Mouse (Mus musculus) MEL (cell line): ENCODE results near the gene Ptprn2. TPM values are rescaled to one million over a fixed set of nuclear protein-coding genes. Genes with fewer than 3 reads are reported as not detected.

ENCODE experiments used
- DNase-seq: peaks from one replicate; pipeline ENCODE4 v3.0.0; 2011; ENCODE audit warnings: low read depth, low spot score
- H3K27ac ChIP-seq: 2 replicates; pipeline ENCODE4 v1.5.1; 2012; ENCODE audit warnings: low read depth, mild to moderate bottlenecking, control low read depth, low read length, moderate library complexity; ENCODE audit not compliant: control insufficient read depth
- H3K27me3 ChIP-seq, 2 experiments: fragments of 150-350 bp in 1 of 2; sonication (generic) in 1 of 2; 2 replicates each; pipeline ENCODE4 v1.6.1; 2012; ENCODE audit warnings: low read length in 2 of 2, mild to moderate bottlenecking in 2 of 2, improper control_type of control experiment in 1 of 2, moderate library complexity in 1 of 2; ENCODE audit not compliant: insufficient read depth in 2 of 2, control insufficient read depth in 1 of 2
- H3K36me3 ChIP-seq, 2 experiments: 2 replicates each; pipeline ENCODE4 v1.6.1; 2012 to 2014; ENCODE audit warnings: low read length in 2 of 2, improper control_type of control experiment in 1 of 2, inconsistent platforms in 1 of 2, mild to moderate bottlenecking in 1 of 2; ENCODE audit not compliant: insufficient read depth in 2 of 2, control insufficient read depth in 1 of 2
- H3K4me1 ChIP-seq, 2 experiments: fragments of 150-350 bp in 1 of 2; sonication (generic) in 1 of 2; 2 replicates each; pipeline ENCODE4 v1.6.1; 2012; ENCODE audit warnings: low read length in 2 of 2, improper control_type of control experiment in 1 of 2, mild to moderate bottlenecking in 1 of 2; ENCODE audit not compliant: insufficient read depth in 2 of 2, control insufficient read depth in 1 of 2
- H3K4me3 ChIP-seq, 2 experiments: fragments of 150-350 bp in 1 of 2; sonication (generic) in 1 of 2; 2 replicates each; pipeline ENCODE4 v1.5.1; 2012; ENCODE audit warnings: low read depth in 2 of 2, low read length in 2 of 2, mild to moderate bottlenecking in 2 of 2, moderate library complexity in 2 of 2, control low read depth in 1 of 2, improper control_type of control experiment in 1 of 2; ENCODE audit not compliant: control insufficient read depth in 1 of 2, insufficient read depth in 1 of 2
- H3K79me2 ChIP-seq: 2 replicates; pipeline ENCODE4 v1.6.1; 2012; ENCODE audit warnings: mild to moderate bottlenecking, low read length, moderate library complexity; ENCODE audit not compliant: control insufficient read depth, poor library complexity, insufficient read depth
- H3K9ac ChIP-seq: 2 replicates; pipeline ENCODE4 v1.6.1; 2012; ENCODE audit warnings: low read depth, mild to moderate bottlenecking, control low read depth, low read length, moderate library complexity; ENCODE audit not compliant: control insufficient read depth, poor library complexity, severe bottlenecking
- H3K9me3 ChIP-seq: fragments of 150-350 bp; sonication (generic); replicated peaks from 2 replicates; pipeline ENCODE4 v1.6.1; 2012; ENCODE audit warnings: mild to moderate bottlenecking, low read length, improper control_type of control experiment, moderate library complexity; ENCODE audit not compliant: insufficient read depth
- CHD2 ChIP-seq: IDR thresholded peaks from 2 replicates; pipeline ENCODE4 v1.6.1; 2011; ENCODE audit warnings: low read length, improper control_type of control experiment
- E2F4 ChIP-seq: IDR thresholded peaks from 2 replicates; pipeline ENCODE4 v1.6.1; 2011; ENCODE audit warnings: low read depth, low read length, improper control_type of control experiment, borderline replicate concordance
- ETS1 ChIP-seq: IDR thresholded peaks from 2 replicates; pipeline ENCODE4 v1.6.1; 2012; ENCODE audit warnings: low read depth, mild to moderate bottlenecking, inconsistent platforms, low read length, improper control_type of control experiment, moderate library complexity
- GABPA ChIP-seq: IDR thresholded peaks from 2 replicates; pipeline ENCODE4 v1.6.1; 2012; ENCODE audit warnings: low read depth, mild to moderate bottlenecking, inconsistent platforms, low read length, improper control_type of control experiment, moderate library complexity
- MAFK ChIP-seq: IDR thresholded peaks from 2 replicates; pipeline ENCODE4 v1.6.1; 2011; ENCODE audit warnings: low read depth, mild to moderate bottlenecking, low read length, improper control_type of control experiment, borderline replicate concordance
- MAX ChIP-seq: IDR thresholded peaks from 2 replicates; pipeline ENCODE4 v1.6.1; 2011; ENCODE audit warnings: low read length, improper control_type of control experiment
- MAZ ChIP-seq: IDR thresholded peaks from 2 replicates; pipeline ENCODE4 v1.6.1; 2012; ENCODE audit warnings: low read depth, mild to moderate bottlenecking, inconsistent platforms, low read length, improper control_type of control experiment
- NELFE ChIP-seq: IDR thresholded peaks from 2 replicates; pipeline ENCODE4 v1.6.1; 2011; ENCODE audit warnings: low read depth, low read length, improper control_type of control experiment
- POLR2AphosphoS2 ChIP-seq: IDR thresholded peaks from 2 replicates; pipeline ENCODE4 v1.6.1; 2011; ENCODE audit warnings: low read length, improper control_type of control experiment
- RCOR1 ChIP-seq: IDR thresholded peaks from 2 replicates; pipeline ENCODE4 v1.6.1; 2012; ENCODE audit warnings: low read depth, mild to moderate bottlenecking, inconsistent platforms, low read length, improper control_type of control experiment
- TAL1 ChIP-seq: IDR thresholded peaks from 2 replicates; pipeline ENCODE4 v1.6.1; 2012; ENCODE audit warnings: mild to moderate bottlenecking, inconsistent platforms, low read length, moderate library complexity, mixed read lengths
- TCF12 ChIP-seq: IDR thresholded peaks from 2 replicates; pipeline ENCODE4 v1.6.1; 2014; ENCODE audit warnings: low read depth, mild to moderate bottlenecking, inconsistent platforms, low read length, improper control_type of control experiment, moderate library complexity
- UBTF ChIP-seq: IDR thresholded peaks from 2 replicates; pipeline ENCODE4 v1.6.1; 2012; ENCODE audit warnings: low read depth, mild to moderate bottlenecking, inconsistent platforms, low read length, improper control_type of control experiment, moderate library complexity, borderline replicate concordance; ENCODE audit not compliant: insufficient read depth
- USF1 ChIP-seq: IDR thresholded peaks from 2 replicates; pipeline ENCODE4 v1.6.1; 2014; ENCODE audit warnings: low read depth, mild to moderate bottlenecking, inconsistent platforms, low read length, improper control_type of control experiment, moderate library complexity
- ZKSCAN1 ChIP-seq: IDR thresholded peaks from 2 replicates; pipeline ENCODE4 v1.6.1; 2012; ENCODE audit warnings: low read depth, mild to moderate bottlenecking, inconsistent platforms, low read length, improper control_type of control experiment, moderate library complexity
- ZNF384 ChIP-seq: IDR thresholded peaks from 2 replicates; pipeline ENCODE4 v1.6.1; 2012; ENCODE audit warnings: low read depth, mild to moderate bottlenecking, inconsistent platforms, low read length, improper control_type of control experiment
- polyA plus RNA-seq, 2 experiments: library from polyadenylated mRNA; stranded (reverse) in 1 of 2; unstranded in 1 of 2; fragments of >175 nt in 1 of 2; fragments of >200 nt in 1 of 2; gene quantifications; 2 replicates each; pipeline versions ENCODE4 v1.2.1 to v1.2.4; 2012; ENCODE audit warnings: low replicate concordance in 2 of 2, low read depth in 1 of 2; ENCODE audit not compliant: insufficient read length in 2 of 2, insufficient read depth in 1 of 2, missing spikeins in 1 of 2
- total RNA-seq: library from RNA; depleted of rRNA; stranded (reverse); fragments of 300-350 nt; gene quantifications from 2 replicates; pipeline ENCODE4 v1.2.3, GENCODE M21; 2012

Gene Ptprn2
- total and polyA plus RNA-seq, 3 experiments: not detected

GRCm38 (mm10) chr12:116856307-116856706 is 370.8 kb downstream of the Ptprn2 start:
- Histone ChIP-seq H3K4me3 (no peak overlapping the region), H3K9ac (no peak overlapping the region), H3K36me3 (no peaks in the 10 kb centered on the region), H3K4me1 (no peaks in the 10 kb centered on the region), H3K27me3 (no peaks in the 10 kb centered on the region), H3K79me2 (no peaks in the 10 kb centered on the region), H3K9me3 (no peaks in the 10 kb centered on the region; the same call in 1 of the 2 replicates), H3K27ac (no peak overlapping the region)
- DNase-seq: no peak
- no peak for TF ChIP-seq MAZ
- TF ChIP-seq TCF12: no peak
- TF ChIP-seq MAFK: no peak
- no peak for TF ChIP-seq ZNF384
- no peak for TF ChIP-seq ETS1
- TF ChIP-seq ZKSCAN1: no peak

DNA sequence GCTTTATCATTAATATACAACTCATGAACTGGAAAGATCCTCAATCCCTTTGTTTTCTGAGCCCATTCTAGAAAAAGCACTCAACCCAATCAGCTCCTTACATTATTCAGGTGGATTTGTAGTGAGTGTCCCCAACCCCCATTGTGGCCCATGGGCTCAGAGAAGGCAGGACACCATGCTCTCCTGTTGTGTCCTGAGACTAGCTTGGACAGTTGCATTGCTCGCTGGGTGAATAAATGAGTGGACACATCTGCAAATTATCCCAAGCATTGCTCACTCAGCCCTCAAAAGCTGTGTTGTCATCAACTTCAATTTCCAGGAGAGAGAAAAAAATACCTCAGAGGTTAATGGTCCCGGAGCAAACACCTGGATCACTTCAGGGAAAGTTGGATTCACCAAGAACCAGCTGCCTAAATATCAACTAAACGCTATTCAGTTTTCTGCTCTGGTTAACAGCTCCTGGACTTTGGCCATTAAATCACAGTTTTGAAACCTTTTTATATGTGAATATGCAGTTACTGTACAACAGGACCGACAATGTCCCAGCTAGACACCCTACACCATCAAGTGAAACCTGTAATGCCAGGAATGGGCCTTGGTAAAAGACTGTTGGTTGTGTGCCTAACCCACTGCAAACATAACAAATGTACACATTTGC is 376.0 kb downstream of the Ptprn2 start:
- no peak overlapping the region for H3K4me3 ChIP-seq
- no peaks in the 10 kb centered on the region for H3K9me3 ChIP-seq
- no peak overlapping the region for H3K27ac ChIP-seq
- H3K27me3 ChIP-seq: no peaks in the 10 kb centered on the region
- H3K4me1 ChIP-seq: no peaks in the 10 kb centered on the region
- H3K9ac ChIP-seq: no peak overlapping the region
- no peaks in the 10 kb centered on the region for H3K79me2 ChIP-seq
- no peaks in the 10 kb centered on the region for H3K36me3 ChIP-seq
- TF ChIP-seq RCOR1 (no peak), POLR2AphosphoS2 (no peak), TAL1 (no peak), ZNF384 (no peak), CHD2 (no peak), NELFE (no peak), MAFK (no peak), E2F4 (no peak), MAX (no peak), MAZ (no peak), UBTF (no peak), GABPA (no peak), USF1 (no peak)
- TF ChIP-seq, all 39 proteins: peak for 0
- no peak for DNase-seq
